Mouse (Mus musculus) embryonic fibroblast, embryonic 13.5 days (primary cell): ENCODE results near the gene Atp5f1. TPM values are rescaled to one million over a fixed set of nuclear protein-coding genes. Genes with fewer than 3 reads are reported as not detected.

Experiments used
- H3K27ac ChIP-seq: 2 replicates; pipeline ENCODE4 v1.5.1; 2012; ENCODE audit warnings: low read length, control low read depth, inconsistent platforms; ENCODE audit not compliant: insufficient read depth
- H3K4me1 ChIP-seq: 2 replicates; pipeline ENCODE4 v1.6.1; 2011; ENCODE audit warnings: low read length; ENCODE audit not compliant: control insufficient read depth, insufficient read depth
- H3K4me3 ChIP-seq: 2 replicates; pipeline ENCODE4 v1.5.1; 2011; ENCODE audit warnings: mild to moderate bottlenecking, control low read depth, low read length; ENCODE audit not compliant: insufficient read depth
- CTCF ChIP-seq: IDR thresholded peaks from 2 replicates; pipeline ENCODE4 v1.5.1; 2011; ENCODE audit warnings: mild to moderate bottlenecking, control low read depth, low read length, moderate library complexity, borderline replicate concordance; ENCODE audit not compliant: insufficient read depth
- POLR2A ChIP-seq: IDR thresholded peaks from 2 replicates; pipeline ENCODE4 v1.6.1; 2011; ENCODE audit warnings: low read depth, mild to moderate bottlenecking, control low read depth, low read length, moderate library complexity
- polyA plus RNA-seq: library from polyadenylated mRNA; stranded (reverse); fragments of >200 nt; gene quantifications from 2 replicates; pipeline ENCODE4 v1.2.4, GENCODE M21; 2011; ENCODE audit warnings: low read depth; ENCODE audit not compliant: missing spikeins, insufficient read length

Atp5f1 gene
- polyA plus RNA-seq, 1 experiment, result 483 TPM

- H3K27ac ChIP-seq, result no peak overlapping the region
- no peaks in the 10 kb centered on the region for H3K4me1 ChIP-seq
- no peak overlapping the region for H3K4me3 ChIP-seq
- TF ChIP-seq POLR2A, result no peak
Observed at GRCm38 (mm10) chr3:105971831-105972446, 12.0 kb upstream of the Atp5f1 start.

GRCm38 (mm10) chr3:105960700-105961099, 801 bp upstream of the Atp5f1 start:
- no peaks in the 10 kb centered on the region; the same call in 1 of the 2 replicates for H3K4me1 ChIP-seq
- TF ChIP-seq CTCF, result no peak
- H3K4me3 ChIP-seq, result peak overlapping the region; percentile 76
- no peak overlapping the region for H3K27ac ChIP-seq

- Histone ChIP-seq H3K4me3 (peak overlapping the region; percentile 76), H3K27ac (no peak overlapping the region), H3K4me1 (no peaks in the 10 kb centered on the region; the same call in 1 of the 2 replicates)
- TF ChIP-seq CTCF (no peak), POLR2A (no peak)
Observed at GRCm38 (mm10) chr3:105959585-105959984, 314 bp downstream of the Atp5f1 start.

GRCm38 (mm10) chr3:105958974-105959580, 822 bp downstream of the Atp5f1 start, which contains the start of gene Wdr77:
Gene Wdr77 (plus strand): TSS chr3:105959369.
- no peaks in the 10 kb centered on the region; the same call in 1 of the 2 replicates for H3K4me1 ChIP-seq
- H3K4me3 ChIP-seq, result peak within 1 kb of the TSS; percentile 76
- peak within 1 kb of the TSS; percentile 48 for H3K27ac ChIP-seq
- peak; percentile 89 for TF ChIP-seq POLR2A
- no peak for TF ChIP-seq CTCF

GRCm38 (mm10) chr3:105958204-105958603, 1.7 kb downstream of the Atp5f1 start:
- Histone ChIP-seq H3K4me1 (no peaks in the 10 kb centered on the region; the same call in 1 of the 2 replicates), H3K27ac (peak overlapping the region; percentile 48; the same call in 1 of the 2 replicates), H3K4me3 (peak overlapping the region; percentile 76)
- no peak for TF ChIP-seq CTCF
- TF ChIP-seq POLR2A, result no peak

- TF ChIP-seq POLR2A (no peak), CTCF (no peak)
- H3K4me3 ChIP-seq, result no peak overlapping the region
- no peak overlapping the region for H3K27ac ChIP-seq
- no peaks in the 10 kb centered on the region; the same call in 1 of the 2 replicates for H3K4me1 ChIP-seq
Observed at GRCm38 (mm10) chr3:105957235-105957634, 2.7 kb downstream of the Atp5f1 start.

GRCm38 (mm10) chr3:105951348-105951747, 8.6 kb downstream of the Atp5f1 start:
- TF ChIP-seq POLR2A (no peak), CTCF (no peak)
- Histone ChIP-seq H3K27ac (no peak overlapping the region), H3K4me3 (no peak overlapping the region)

GRCm38 (mm10) chr3:105936111-105936510, 23.8 kb downstream of the Atp5f1 start:
- no peak overlapping the region for H3K27ac ChIP-seq

More at GRCm38 (mm10) chr3:105951348-105951747, 8.6 kb downstream of the Atp5f1 start:
- H3K4me1 ChIP-seq, result no peaks in the 10 kb centered on the region

GRCm38 (mm10) chr3:105935033-105935432, 24.9 kb downstream of the Atp5f1 start:
- TF ChIP-seq POLR2A (no peak), CTCF (no peak)
- H3K4me1 ChIP-seq, result no peaks in the 10 kb centered on the region
- H3K27ac ChIP-seq, result no peak overlapping the region
- no peak overlapping the region for H3K4me3 ChIP-seq

More at GRCm38 (mm10) chr3:105936111-105936510, 23.8 kb downstream of the Atp5f1 start:
- TF ChIP-seq POLR2A, result no peak
- TF ChIP-seq CTCF, result no peak
- Histone ChIP-seq H3K4me3 (no peak overlapping the region), H3K4me1 (no peaks in the 10 kb centered on the region)

GRCm38 (mm10) chr3:105933926-105934325, 26.0 kb downstream of the Atp5f1 start:
- Histone ChIP-seq H3K27ac (no peak overlapping the region), H3K4me1 (no peaks in the 10 kb centered on the region), H3K4me3 (no peak overlapping the region)
- no peak for TF ChIP-seq POLR2A
- no peak for TF ChIP-seq CTCF
